Mouse (Mus musculus) heart, postnatal 0 days (tissue): ENCODE data around the gene Mical2.

Source experiments
- CTCF ChIP-seq: IDR thresholded peaks from 2 replicates; pipeline ENCODE4 v1.5.1; 2016; ENCODE audit warnings: antibody characterized with exemption, control low read depth, low read depth
- EP300 ChIP-seq: IDR thresholded peaks from 2 replicates; pipeline ENCODE4 v1.6.1; 2016; ENCODE audit warnings: antibody characterized with exemption, low read depth

GRCm38 (mm10) chr7:112234410-112234809 is 8.8 kb downstream of the Mical2 start:
- no peak for TF ChIP-seq EP300
- TF ChIP-seq CTCF, result no peak
